In genomic region chr10:23348893-23349391, GRCm38 (mm10) we compare ENCODE assay signal across 8 mouse cellular contexts. TPM values are rescaled to one million over a fixed set of nuclear protein-coding genes. Genes with fewer than 3 reads are reported as not detected.
A peak's percentile ranks its signal among the peaks of the same experiment; 100 is the strongest.
DNase-seq lines count a peak whose midpoint lies in the region; ATAC-seq and TF ChIP-seq lines count a peak whose summit lies in the region.

No protein-coding gene starts in this region.

- H3K9me3 ChIP-seq in heart, embryonic 11.5 days (replicated peaks; ENCODE audit: control insufficient read depth, low read length): no peaks in the 10 kb centered on the region
- no peaks in the 10 kb centered on the region for H3K9me3 ChIP-seq in E14TG2a.4 (ENCODE audit: low read length)
- no peaks in the 10 kb centered on the region for H3K9me3 ChIP-seq in embryonic facial prominence, embryonic 10.5 days
- no peaks in the 10 kb centered on the region for H3K9me3 ChIP-seq in liver, embryonic 16.5 days (replicated peaks; ENCODE audit: control insufficient read depth, low read length)

- DNase-seq in heart, adult 11 months: no peak
- DNase-seq in embryonic facial prominence, embryonic 10.5 days (ENCODE audit: low spot score): peak; percentile 64
- DNase-seq in heart, postnatal 4 days: peak; percentile 12
- no peak for DNase-seq in spleen, postnatal 14 days (ENCODE audit: low spot score in 2 of 2)
- no peak for DNase-seq in B cell, adult 2 months

- no peak overlapping the region for H3K27ac ChIP-seq in heart, embryonic 11.5 days (ENCODE audit: low read depth, low read length)
- H3K27ac ChIP-seq in embryonic facial prominence, embryonic 10.5 days (replicated peaks): peak overlapping the region; percentile 95
- no peak overlapping the region for H3K27ac ChIP-seq in liver, embryonic 16.5 days (ENCODE audit: low read length)

- H3K4me2 ChIP-seq in heart, embryonic 11.5 days: peak overlapping the region; percentile 88
- peak overlapping the region; percentile 65; the same call in 1 of the 2 replicates for H3K4me2 ChIP-seq in liver, embryonic 16.5 days (ENCODE audit: low read depth, low read length)

- ATAC-seq in heart, embryonic 11.5 days (replicated peaks; ENCODE audit: insufficient number of reproducible peaks, low FRiP score, low TSS enrichment): no peak
- ATAC-seq in liver, embryonic 16.5 days (ENCODE audit: low read depth): no peak

- no peaks in the 10 kb centered on the region for H3K36me3 ChIP-seq in heart, embryonic 11.5 days (ENCODE audit: control insufficient read depth, insufficient read depth, low read length)
- H3K36me3 ChIP-seq in E14TG2a.4 (ENCODE audit: insufficient read depth, low read length): no peaks in the 10 kb centered on the region
- H3K36me3 ChIP-seq in embryonic facial prominence, embryonic 10.5 days (replicated peaks): no peaks in the 10 kb centered on the region
- no peaks in the 10 kb centered on the region for H3K36me3 ChIP-seq in liver, embryonic 16.5 days (ENCODE audit: control insufficient read depth, insufficient read depth)

- peak overlapping the region; percentile 61 for H3K4me3 ChIP-seq in heart, embryonic 11.5 days (ENCODE audit: low read depth, low read length)
- H3K4me3 ChIP-seq in E14TG2a.4 (replicated peaks; ENCODE audit: low read length): peak overlapping the region; percentile 79
- H3K4me3 ChIP-seq in embryonic facial prominence, embryonic 10.5 days: peak overlapping the region; percentile 80
- peak overlapping the region; percentile 48; the same call in 1 of the 2 replicates for H3K4me3 ChIP-seq in liver, embryonic 16.5 days (ENCODE audit: low read depth, low read length)

- no peaks in the 10 kb centered on the region for H3K4me1 ChIP-seq in heart, embryonic 11.5 days (ENCODE audit: control insufficient read depth, insufficient read depth, low read length)
- H3K4me1 ChIP-seq in E14TG2a.4 (replicated peaks; ENCODE audit: low read depth, low read length): peaks cover 22% of the 10 kb centered on the region; the same call in 1 of the 2 replicates
- peaks cover 32% of the 10 kb centered on the region for H3K4me1 ChIP-seq in embryonic facial prominence, embryonic 10.5 days
- no peaks in the 10 kb centered on the region for H3K4me1 ChIP-seq in liver, embryonic 16.5 days (ENCODE audit: control insufficient read depth, low read depth, low read length)

- WGBS in heart, embryonic 11.5 days (ENCODE audit: insufficient replicate concordance): under 1% methylated on average over 22 of the region's 22 CpGs
- WGBS in embryonic facial prominence, embryonic 10.5 days: 0% methylated on average over 22 of the region's 22 CpGs
- WGBS in liver, embryonic 16.5 days (ENCODE audit: insufficient replicate concordance): under 1% methylated on average over 22 of the region's 22 CpGs

- H3K27me3 ChIP-seq in heart, embryonic 11.5 days (ENCODE audit: control insufficient read depth, insufficient read depth, low read length): no peaks in the 10 kb centered on the region
- peaks cover 45% of the 10 kb centered on the region for H3K27me3 ChIP-seq in E14TG2a.4 (ENCODE audit: insufficient read depth, low read length)
- H3K27me3 ChIP-seq in embryonic facial prominence, embryonic 10.5 days (replicated peaks; ENCODE audit: low read depth, poor library complexity, severe bottlenecking): peaks cover 32% of the 10 kb centered on the region
- H3K27me3 ChIP-seq in liver, embryonic 16.5 days (ENCODE audit: control insufficient read depth, insufficient read depth, low read depth, low read length): peaks cover 37% of the 10 kb centered on the region

- no peak for TF ChIP-seq CTCF in E14TG2a.4 (conservative IDR thresholded peaks at IDR 0.05; ENCODE audit: low read length)

- peak overlapping the region; percentile 70 for H3K9ac ChIP-seq in heart, embryonic 11.5 days (ENCODE audit: low read depth, low read length)
- H3K9ac ChIP-seq in liver, embryonic 16.5 days (ENCODE audit: low read depth, low read length): no peak overlapping the region

RNA-seq across cellular contexts. Expression of gene Eya4, which starts 1.6 kb away (rescaled TPM):
- 1.9 and 2.2 TPM in 2 replicates for polyA plus RNA-seq in heart, embryonic 11.5 days (2014; fragmentation: Nextera tagmentation; extraction: Ambion mirVana)
- polyA plus RNA-seq in embryonic facial prominence, embryonic 10.5 days (2016; fragmentation: Nextera tagmentation; extraction: Ambion mirVana): 6.7 and 7.3 TPM in 2 replicates
- 1 to 10 TPM in 1 of 2 experiments, under 1 TPM in 1; 0.95 to 1.2 TPM for total RNA-seq in heart, postnatal 4 days (2021)
- 0.11 and 0.25 TPM in 2 replicates for polyA plus RNA-seq in liver, embryonic 16.5 days (2015; fragmentation: Nextera tagmentation; extraction: Ambion mirVana)

Comparison
In these comparisons a context has a peak if more than half of its experiments do, and no peak if none do; other contexts are left out.
1. DNase-seq: peak in embryonic facial prominence, embryonic 10.5 days (single experiment) and heart, postnatal 4 days (single experiment); none in heart, adult 11 months (single experiment), spleen, postnatal 14 days (0 of 2) and B cell, adult 2 months (0 of 2).
2. Peak in every context shown above with its lines, with median percentiles within 50 percentile points of each other: H3K4me3 ChIP-seq.